Mouse (Mus musculus) hematopoietic stem cell, adult 5-6 weeks (primary cell): Measurements from ENCODE around the gene Il11ra1. TPM values are rescaled to one million over a fixed set of nuclear protein-coding genes. Genes with fewer than 3 reads are reported as not detected.
"Not testable (repeated sequence)": the region's sequence is repeated elsewhere in the genome, so short reads cannot be mapped to it uniquely, and the experiment has no call there.

Experiments
- ATAC-seq, 2 experiments: fragments of 125-278 bp in 1 of 2; replicated peaks in 1 of 2; 2 replicates each; pipeline ENCODE4 v1.8.0; 2016 to 2017; ENCODE audit warnings: inconsistent platforms in 2 of 2, mild to moderate bottlenecking in 2 of 2, moderate number of reproducible peaks in 2 of 2, low read depth in 1 of 2, moderate TSS enrichment in 1 of 2; ENCODE audit not compliant: low FRiP score in 2 of 2, poor library complexity in 2 of 2, severe bottlenecking in 2 of 2, insufficient read depth in 1 of 2, low TSS enrichment in 1 of 2
- total RNA-seq: library from RNA; stranded (forward); fragments of 172-1452, 232-1000 nt; gene quantifications from 2 replicates; pipeline ENCODE4 v1.2.3, GENCODE M21; 2017

Il11ra1 gene
- total RNA-seq, 1 experiment from 2014 or later, result 178 TPM

- ATAC-seq, result not testable (repeated sequence)
These were observed 83.4 kb downstream of the Il11ra1 start for GRCm38 (mm10) chr4:41783197-41783596.

Other genes starting within 250 kb of the Il11ra1 start
- gene Kif24, start 235.1 kb upstream of the Il11ra1 start, total RNA-seq, result 10.9 and 13.5 TPM in 2 replicates
- 26.6 and 29.1 TPM in 2 replicates for gene Nudt2, start 234.8 kb upstream of the Il11ra1 start, total RNA-seq
- gene AI464131, start 196.9 kb upstream of the Il11ra1 start, total RNA-seq, result 0.20 TPM in 1 of 2 replicates, not detected in the other
- not detected in 2 replicates for gene 1110017D15Rik, start 182.7 kb upstream of the Il11ra1 start, total RNA-seq
- 1.3 and 2.2 TPM in 2 replicates for gene Fam219a, start 130.5 kb upstream of the Il11ra1 start, total RNA-seq
- not detected in 2 replicates for gene Dnaic1, start 130.2 kb upstream of the Il11ra1 start, total RNA-seq
- gene Enho, start 59.7 kb upstream of the Il11ra1 start, total RNA-seq, result 1.0 and 2.3 TPM in 2 replicates
- gene Cntfr, start 2.9 kb upstream of the Il11ra1 start, total RNA-seq, result not detected in 2 replicates
- 20.6 and 22.8 TPM in 2 replicates for gene Rpp25l, start 13.5 kb downstream of the Il11ra1 start, total RNA-seq
- gene Dctn3, start 23.2 kb downstream of the Il11ra1 start, total RNA-seq, result 32.8 and 62.5 TPM in 2 replicates
- not detected in 2 replicates for gene Arid3c, start 31.2 kb downstream of the Il11ra1 start, total RNA-seq
- gene Galt, start 55.2 kb downstream of the Il11ra1 start, total RNA-seq, result 45.2 and 55.0 TPM in 2 replicates
- gene Sigmar1, start 56.2 kb downstream of the Il11ra1 start, total RNA-seq, result 47.3 and 60.0 TPM in 2 replicates
- 17.0 and 36.8 TPM in 2 replicates for gene Ccl27a, start 74.3 kb downstream of the Il11ra1 start, total RNA-seq
- not detected in 2 replicates for gene Gm21541, start 203.6 kb downstream of the Il11ra1 start, total RNA-seq
- gene Gm20878, start 241.6 kb downstream of the Il11ra1 start, total RNA-seq, result 1.8 and 2.3 TPM in 2 replicates